Mouse (Mus musculus) kidney, embryonic 14.5 days (tissue): ENCODE measurements at regions not wholly inside any gene's neighbourhood (a gene's known extent, or its start where the extent isn't known, plus 50 kb on each side); places are given as distances from the start of the nearest gene placed in this dataset.
A peak's percentile ranks its signal among the peaks of the same experiment; 100 is the strongest.

Experiments used
- ATAC-seq: fragments of 200-750 bp; cut with Nextera tagmentation; 2 replicates; pipeline ENCODE4 v1.8.0; 2017; ENCODE audit warnings: moderate number of reproducible peaks, mild to moderate bottlenecking, moderate TSS enrichment, moderate library complexity; ENCODE audit not compliant: low FRiP score, low TSS enrichment
- H3K27ac ChIP-seq: fragments of 300-500 bp; sonication (generic); 2 replicates; pipeline ENCODE4 v1.5.1; 2014; ENCODE audit warnings: low read depth, mild to moderate bottlenecking, low read length, moderate library complexity, mixed read lengths
- H3K27me3 ChIP-seq: fragments of 300-500 bp; sonication (generic); 2 replicates; pipeline ENCODE4 v1.6.1; 2014; ENCODE audit warnings: mild to moderate bottlenecking, low read length; ENCODE audit not compliant: control insufficient read depth, insufficient read depth
- H3K36me3 ChIP-seq: fragments of 300-500 bp; sonication (generic); 2 replicates; pipeline ENCODE4 v1.6.1; 2014; ENCODE audit warnings: low read length, mixed read lengths; ENCODE audit not compliant: control insufficient read depth, insufficient read depth
- H3K4me1 ChIP-seq: fragments of 300-500 bp; sonication (generic); 2 replicates; pipeline ENCODE4 v1.6.1; 2014; ENCODE audit warnings: low read length, mixed read lengths; ENCODE audit not compliant: control insufficient read depth, insufficient read depth
- H3K4me2 ChIP-seq: fragments of 300-500 bp; sonication (generic); replicated peaks from 2 replicates; pipeline ENCODE4 v1.6.1; 2014; ENCODE audit warnings: low read depth, mild to moderate bottlenecking, low read length
- H3K4me3 ChIP-seq: fragments of 300-500 bp; sonication (generic); 2 replicates; pipeline ENCODE4 v1.5.1; 2014; ENCODE audit warnings: mild to moderate bottlenecking, low read length
- H3K9ac ChIP-seq: fragments of 300-500 bp; sonication (generic); 2 replicates; pipeline ENCODE4 v1.6.1; 2014; ENCODE audit warnings: low read depth, mild to moderate bottlenecking, low read length, moderate library complexity
- H3K9me3 ChIP-seq: fragments of 300-500 bp; sonication (generic); 2 replicates; pipeline ENCODE4 v1.6.1; 2016; ENCODE audit warnings: low read length; ENCODE audit not compliant: control insufficient read depth
- WGBS: fragments of 180-500 bp; shearing (Covaris S2); extraction: QIAGEN DNeasy Blood & Tissue Kit; methylation state at CpG from one replicate; pipeline ENCODE4 v1.1.7; 2014; 5-methylcytosine and 5-hydroxymethylcytosine counted together

DNA sequence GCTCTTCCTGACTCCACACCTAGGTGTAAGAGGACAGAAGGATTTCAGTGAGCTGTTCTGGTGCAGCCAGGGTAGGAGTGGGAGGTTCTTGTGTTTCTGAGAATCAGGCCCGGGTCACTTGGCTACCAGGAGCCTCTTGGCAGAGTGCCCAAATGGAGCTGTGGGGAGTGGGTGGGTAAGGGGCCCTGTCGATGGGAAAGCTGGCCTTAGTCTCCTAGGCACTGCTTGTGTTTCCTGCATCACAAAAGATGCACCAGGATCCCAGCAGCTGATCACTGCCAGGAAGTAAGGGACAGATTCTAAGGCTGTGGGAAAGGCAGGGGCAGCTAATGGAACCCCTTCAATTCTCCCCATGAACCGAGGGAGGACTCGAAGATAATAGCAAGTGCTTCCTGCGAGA is 107.1 kb upstream of the Pard3b start:
- H3K27me3 ChIP-seq: no peaks in the 10 kb centered on the region
- no peaks in the 10 kb centered on the region for H3K36me3 ChIP-seq
- no peak for ATAC-seq
- H3K27ac ChIP-seq: no peak overlapping the region
- H3K9me3 ChIP-seq: no peaks in the 10 kb centered on the region
- WGBS: 33% methylated on average over 5 of the region's 5 CpGs
- H3K4me3 ChIP-seq: no peak overlapping the region
- H3K4me2 ChIP-seq: no peak overlapping the region
- H3K9ac ChIP-seq: 0 out of 2 replicates have a peak overlapping the region, but pooled peaks have one; percentile 12
- peaks cover 10% of the 10 kb centered on the region; the same call in 1 of the 2 replicates for H3K4me1 ChIP-seq

DNA sequence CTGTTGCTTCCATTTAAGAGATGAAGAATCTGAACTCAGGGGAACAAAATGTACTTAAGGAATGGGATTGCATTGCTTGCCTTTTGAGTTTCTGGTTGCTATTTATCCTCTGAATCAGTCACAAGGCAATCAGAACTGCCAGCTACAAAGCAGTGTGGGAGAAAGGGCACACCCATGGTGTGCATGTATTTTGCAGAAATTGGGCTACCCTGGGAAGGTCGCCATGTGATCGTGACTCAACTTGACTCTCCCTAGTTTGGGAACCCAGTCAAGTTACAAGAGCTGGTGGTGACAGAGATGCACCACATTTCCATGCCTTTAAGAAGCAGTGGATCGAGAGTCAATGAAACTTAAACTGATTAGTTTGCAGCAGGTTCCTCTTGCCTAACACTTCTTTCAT is 98.5 kb upstream of the Pard3b start:
- ATAC-seq: no peak
- Histone ChIP-seq H3K36me3 (no peaks in the 10 kb centered on the region), H3K4me2 (no peak overlapping the region), H3K4me3 (no peak overlapping the region), H3K9ac (no peak overlapping the region), H3K27me3 (no peaks in the 10 kb centered on the region), H3K4me1 (no peaks in the 10 kb centered on the region), H3K9me3 (no peaks in the 10 kb centered on the region), H3K27ac (no peak overlapping the region)
- 96% methylated on average over 3 of the region's 3 CpGs for WGBS

DNA sequence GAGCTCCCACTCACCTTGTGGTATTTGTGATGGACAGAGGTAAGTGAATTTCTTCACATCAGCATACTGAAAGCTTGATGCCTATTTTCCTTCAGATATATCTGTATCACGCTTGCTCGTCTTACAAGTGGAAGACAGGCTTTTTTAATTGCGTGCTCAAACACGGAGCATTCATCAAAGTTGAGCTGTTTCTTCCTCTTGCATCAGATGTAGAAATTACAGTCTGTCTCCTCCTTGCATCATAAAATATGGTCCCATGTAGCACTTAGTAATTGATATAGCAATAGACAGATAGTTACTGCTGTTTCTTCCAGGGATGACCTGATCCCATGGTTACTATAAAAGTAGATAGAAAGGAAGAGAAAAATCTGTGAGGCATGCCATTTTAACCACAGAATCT is 97.5 kb upstream of the Pard3b start:
- Histone ChIP-seq H3K9me3 (no peaks in the 10 kb centered on the region), H3K36me3 (no peaks in the 10 kb centered on the region), H3K4me3 (no peak overlapping the region), H3K27ac (no peak overlapping the region), H3K4me2 (no peak overlapping the region), H3K27me3 (no peaks in the 10 kb centered on the region), H3K4me1 (no peaks in the 10 kb centered on the region), H3K9ac (no peak overlapping the region)
- 69% methylated on average over 4 of the region's 4 CpGs for WGBS
- no peak for ATAC-seq

DNA sequence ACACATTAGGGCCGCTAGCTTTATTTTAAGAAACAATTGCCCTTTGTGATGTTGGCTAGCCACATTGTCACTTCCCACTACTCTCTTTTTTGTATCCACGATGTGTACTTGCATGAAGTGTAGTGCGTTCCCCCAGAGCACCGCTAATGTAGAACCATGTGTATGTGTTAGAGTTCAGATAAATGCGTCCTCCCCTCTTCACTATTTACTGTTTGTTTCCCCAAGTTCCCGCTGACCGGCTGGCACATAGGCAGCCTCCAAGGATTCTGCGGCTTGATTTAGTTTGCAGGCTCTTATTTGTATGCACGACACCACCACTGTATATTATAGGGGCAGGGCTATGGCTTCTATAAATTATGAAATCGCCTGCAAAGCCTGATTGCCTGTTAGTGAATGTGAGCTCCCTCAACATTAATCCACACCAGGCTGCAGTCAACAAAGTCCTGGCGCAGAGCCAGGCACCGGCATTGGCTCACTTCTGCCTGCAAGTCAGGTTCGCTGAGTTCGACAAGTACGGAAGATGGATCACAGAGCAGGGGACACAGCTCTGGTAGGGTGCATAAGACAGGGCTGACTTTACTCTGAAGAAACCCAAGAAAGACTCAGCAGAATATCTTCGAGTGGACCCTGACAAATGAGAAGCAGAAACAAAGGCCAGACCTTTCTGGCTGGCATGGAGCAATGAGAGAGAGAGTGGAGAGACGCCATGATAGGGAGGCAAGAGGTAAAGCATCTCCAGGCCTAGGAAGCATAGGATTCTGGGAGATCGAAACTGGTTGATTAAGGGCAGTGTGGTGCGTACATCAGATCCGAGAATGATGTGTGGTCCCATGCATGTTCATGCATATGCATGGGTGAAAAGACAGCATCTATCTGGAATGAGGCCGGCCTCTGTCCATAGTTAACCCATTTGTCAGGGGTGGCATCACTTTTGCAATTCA is 85.8 kb upstream of the Pard3b start:
- Histone ChIP-seq H3K4me3 (no peak overlapping the region), H3K9ac (no peak overlapping the region), H3K9me3 (no peaks in the 10 kb centered on the region), H3K4me2 (no peak overlapping the region), H3K27me3 (no peaks in the 10 kb centered on the region), H3K36me3 (no peaks in the 10 kb centered on the region), H3K27ac (no peak overlapping the region), H3K4me1 (no peaks in the 10 kb centered on the region)
- 69% methylated on average over 21 of the region's 21 CpGs for WGBS
- ATAC-seq: no peak

DNA sequence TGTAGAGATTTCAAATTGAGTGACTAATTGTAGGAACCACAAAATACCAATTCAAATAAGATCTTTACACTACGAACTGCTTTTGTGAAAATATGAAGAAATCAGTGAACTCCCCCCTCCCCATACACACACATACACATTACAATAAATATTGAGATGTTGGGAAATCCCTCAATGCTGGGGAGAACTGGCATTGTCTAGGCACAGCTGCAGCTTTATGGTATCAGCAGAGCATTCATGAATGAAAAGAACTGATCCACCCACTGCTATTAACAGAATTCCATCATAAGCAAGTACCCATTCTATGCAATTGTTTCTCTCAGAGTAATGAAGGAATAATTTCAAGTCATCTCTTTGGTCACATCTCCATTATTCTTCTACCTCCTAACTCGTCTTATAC is 79.1 kb upstream of the Pard3b start:
- H3K36me3 ChIP-seq: no peaks in the 10 kb centered on the region
- H3K27me3 ChIP-seq: no peaks in the 10 kb centered on the region
- 80% methylated on average over 2 of the region's 2 CpGs for WGBS
- H3K4me3 ChIP-seq: no peak overlapping the region
- no peak overlapping the region for H3K9ac ChIP-seq
- no peak for ATAC-seq
- H3K4me2 ChIP-seq: no peak overlapping the region
- H3K27ac ChIP-seq: no peak overlapping the region
- no peaks in the 10 kb centered on the region for H3K4me1 ChIP-seq
- H3K9me3 ChIP-seq: no peaks in the 10 kb centered on the region

DNA sequence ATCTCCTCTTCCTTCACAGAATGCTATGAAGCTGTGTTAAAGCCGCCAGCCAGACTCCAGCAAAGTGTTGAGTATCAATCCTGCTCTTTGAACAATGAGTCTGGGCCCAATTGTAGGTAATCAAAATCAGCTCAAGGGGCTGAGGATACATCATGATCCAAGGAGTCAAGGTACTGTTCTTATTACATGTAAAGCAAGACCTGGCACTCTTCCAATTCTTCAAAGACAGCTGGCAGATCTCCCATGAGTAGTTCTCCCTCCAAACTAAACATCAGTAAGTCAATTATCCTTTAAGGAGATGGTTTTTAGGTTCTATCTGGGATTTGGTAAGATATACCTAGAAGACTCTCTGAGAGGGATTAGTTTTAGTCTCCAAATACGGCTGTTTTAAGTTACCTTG is 76.5 kb upstream of the Pard3b start:
- Histone ChIP-seq H3K4me2 (no peak overlapping the region), H3K9ac (no peak overlapping the region), H3K9me3 (no peaks in the 10 kb centered on the region), H3K4me3 (no peak overlapping the region), H3K27ac (no peak overlapping the region), H3K4me1 (no peaks in the 10 kb centered on the region), H3K36me3 (no peaks in the 10 kb centered on the region), H3K27me3 (no peaks in the 10 kb centered on the region)
- no peak for ATAC-seq
- 87% methylated on average over 2 of the region's 2 CpGs for WGBS

DNA sequence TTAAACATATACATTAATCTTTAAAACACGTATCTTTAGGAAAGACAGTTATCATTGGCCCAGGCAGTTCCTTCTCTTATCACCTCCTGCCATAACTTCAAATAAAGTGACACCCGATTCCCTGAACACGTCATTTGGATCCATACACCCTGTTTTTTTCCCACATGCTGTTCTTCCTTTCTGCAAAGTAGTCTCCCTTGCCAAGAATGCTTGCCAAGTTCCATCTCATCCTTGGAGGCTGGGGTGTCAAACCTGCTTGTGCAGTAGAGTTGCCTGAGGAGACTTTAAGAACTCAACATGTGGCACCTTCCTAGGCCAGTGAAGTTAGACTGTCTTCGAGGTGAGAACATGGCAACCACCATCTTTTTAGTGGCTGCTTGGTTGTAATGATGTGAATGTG is 73.2 kb upstream of the Pard3b start:
- no peak overlapping the region for H3K9ac ChIP-seq
- no peak overlapping the region for H3K4me3 ChIP-seq
- no peaks in the 10 kb centered on the region for H3K9me3 ChIP-seq
- no peaks in the 10 kb centered on the region for H3K36me3 ChIP-seq
- no peaks in the 10 kb centered on the region for H3K27me3 ChIP-seq
- 86% methylated on average over 4 of the region's 4 CpGs for WGBS
- ATAC-seq: no peak
- no peak overlapping the region for H3K27ac ChIP-seq
- no peak overlapping the region for H3K4me2 ChIP-seq
- no peaks in the 10 kb centered on the region for H3K4me1 ChIP-seq

DNA sequence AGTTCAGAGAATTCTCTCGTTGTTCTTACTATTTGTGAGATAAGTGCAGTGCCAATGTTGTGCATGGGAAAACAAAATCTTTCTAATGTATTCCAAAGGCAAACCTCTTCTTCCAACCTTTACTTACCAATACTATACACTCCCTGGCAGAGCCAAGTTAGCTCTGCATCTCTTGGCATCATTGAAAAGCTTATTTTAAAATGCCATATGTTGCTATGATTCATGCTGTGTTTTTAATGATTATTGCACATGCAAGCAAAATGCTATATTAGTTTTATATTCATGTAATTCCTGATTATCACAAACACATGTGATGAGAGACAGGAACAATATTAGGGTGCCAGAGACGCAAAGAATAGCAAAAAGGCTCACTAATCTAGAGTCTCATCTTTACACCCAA is 64.3 kb upstream of the Pard3b start:
- no peak overlapping the region for H3K9ac ChIP-seq
- H3K4me1 ChIP-seq: no peaks in the 10 kb centered on the region
- H3K9me3 ChIP-seq: no peaks in the 10 kb centered on the region
- no peaks in the 10 kb centered on the region for H3K36me3 ChIP-seq
- no peak for ATAC-seq
- no peaks in the 10 kb centered on the region for H3K27me3 ChIP-seq
- no peak overlapping the region for H3K4me2 ChIP-seq
- 78% methylated on average over 2 of the region's 2 CpGs for WGBS
- no peak overlapping the region for H3K4me3 ChIP-seq
- no peak overlapping the region for H3K27ac ChIP-seq

DNA sequence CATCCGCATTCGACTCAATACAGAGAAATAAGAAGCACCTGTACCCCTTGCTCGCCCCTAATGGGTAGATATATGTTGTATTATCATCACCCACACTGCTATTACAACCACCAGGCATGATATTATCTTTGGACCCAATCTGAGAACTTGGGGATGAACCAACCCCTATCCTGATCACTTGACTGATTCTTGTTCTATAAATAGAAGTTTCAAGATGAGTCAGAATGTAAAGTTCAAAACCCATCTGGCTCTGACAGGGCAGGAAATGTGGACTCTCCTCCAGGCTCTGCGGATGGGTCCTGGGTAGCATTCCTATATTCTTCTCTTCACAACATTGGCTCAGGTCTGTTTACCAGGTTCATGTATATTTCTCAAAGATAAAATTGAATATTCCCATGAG is 61.9 kb upstream of the Pard3b start:
- no peak for ATAC-seq
- no peak overlapping the region for H3K9ac ChIP-seq
- 89% methylated on average over 4 of the region's 4 CpGs for WGBS
- H3K4me1 ChIP-seq: no peaks in the 10 kb centered on the region
- H3K27me3 ChIP-seq: no peaks in the 10 kb centered on the region
- H3K36me3 ChIP-seq: no peaks in the 10 kb centered on the region
- no peak overlapping the region for H3K27ac ChIP-seq
- no peak overlapping the region for H3K4me2 ChIP-seq
- no peak overlapping the region for H3K4me3 ChIP-seq
- no peaks in the 10 kb centered on the region for H3K9me3 ChIP-seq
